Comparison of ENCODE assay signal across 7 mouse cellular contexts in the genomic region with DNA sequence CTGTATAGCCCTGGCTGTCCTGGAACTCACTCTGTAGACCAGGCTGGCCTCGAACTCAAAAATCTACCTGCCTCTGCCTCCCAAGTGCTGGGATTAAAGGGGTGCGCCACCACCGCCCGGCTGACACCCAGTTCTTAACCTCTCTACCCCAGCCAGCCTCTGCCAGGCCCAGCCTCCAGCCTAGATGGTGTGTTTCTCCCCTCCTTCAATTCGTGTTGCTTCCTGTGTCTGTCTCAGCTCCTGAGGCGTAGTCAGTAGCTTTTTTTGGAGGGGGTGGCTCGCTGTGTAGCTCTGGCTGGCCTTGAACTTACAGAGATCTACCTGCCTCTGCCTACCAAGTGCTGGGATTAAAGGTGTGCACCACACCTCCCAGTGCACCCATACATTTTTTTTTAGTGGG. TPM values are rescaled to one million over a fixed set of nuclear protein-coding genes. Genes with fewer than 3 reads are reported as not detected.
DNase-seq lines count a peak whose midpoint lies in the region; TF ChIP-seq lines count a peak whose summit lies in the region.
"Not testable (repeated sequence)": the region's sequence is repeated elsewhere in the genome, so short reads cannot be mapped to it uniquely, and the experiment has no call there.

No protein-coding gene starts in this region.

- TF ChIP-seq POLR2A in olfactory bulb, adult 2 months (IDR thresholded peaks at IDR 0.05; ENCODE audit: insufficient read depth, low read depth, low read length): not testable (repeated sequence)

- WGBS in olfactory bulb, adult 2 months: 85% methylated on average over 7 of the region's 7 CpGs

- H3K4me1 ChIP-seq in olfactory bulb, adult 2 months (ENCODE audit: control insufficient read depth, insufficient read depth, low read length): peaks cover 32% of the 10 kb centered on the region

- TF ChIP-seq CTCF in left cerebral cortex, adult 2 months (IDR thresholded peaks at IDR 0.05); olfactory bulb, adult 2 months (IDR thresholded peaks at IDR 0.05; ENCODE audit: insufficient read depth, low read depth, low read length): not testable (repeated sequence)

- not testable (repeated sequence) for H3K4me3 ChIP-seq in left cerebral cortex, adult 2 months; olfactory bulb, adult 2 months (ENCODE audit: insufficient read depth, low read depth, low read length)

- DNase-seq in CD4-positive, CD25-positive, alpha-beta regulatory T cell, adult 2 months (ENCODE audit: low read depth, low spot score): peak; percentile 56
- DNase-seq in cerebellum, adult 11-12 months: peak; percentile 68
- DNase-seq in cerebellum, adult 9-11 months: peak; percentile 70
- not testable (repeated sequence) for DNase-seq in left cerebral cortex, adult 2 months (ENCODE audit: extremely low spot score in 1 of 2, low spot score in 2 of 2)
- DNase-seq in thymus, postnatal 0 days (ENCODE audit: low spot score): peak; percentile 55
- DNase-seq in thymus, postnatal 25 days: peak; percentile 62

- H3K27ac ChIP-seq in left cerebral cortex, adult 2 months: peak overlapping the region; percentile 57
- peak overlapping the region; percentile 42; the same call in 1 of the 2 replicates for H3K27ac ChIP-seq in olfactory bulb, adult 2 months (ENCODE audit: insufficient read depth, low read depth, low read length)

- intact Hi-C loops in left cerebral cortex, adult 2 months (cut with DNase I): loop anchor here (2.0 kb wide), 1 partner anchor 70 kb away; no protein-coding TSS in a partner anchor

RNA-seq across cellular contexts. Expression of a gene that starts 27.7 kb away (rescaled TPM):
- 10 to 100 TPM; 16.7 to 26.9 TPM for total RNA-seq in left cerebral cortex, adult 2 months (2021)
- not detected in 2 replicates for polyA plus RNA-seq in olfactory bulb, adult 2 months (2012; ENCODE audit: insufficient read depth, insufficient read length, low replicate concordance, missing spikeins)
- 33.2 and 34.4 TPM in 2 replicates for polyA plus RNA-seq in thymus, postnatal 0 days (2015; fragmentation: Nextera tagmentation; extraction: Ambion mirVana)

Comparison
In these comparisons a context has a peak if more than half of its experiments do, and no peak if none do; other contexts are left out.
1. RNA of a gene that starts 27.7 kb away (polyA plus RNA-seq): 33.2 to 34.4 TPM in thymus, postnatal 0 days; not detected in olfactory bulb, adult 2 months; every median in the first group is over 10 times any median in the second.